Mouse (Mus musculus) forebrain, embryonic 14.5 days (tissue): Measurements from ENCODE around the gene Olfr1428. TPM values are rescaled to one million over a fixed set of nuclear protein-coding genes. Genes with fewer than 3 reads are reported as not detected.
"Not testable (repeated sequence)": the region's sequence is repeated elsewhere in the genome, so short reads cannot be mapped to it uniquely, and the experiment has no call there.

Source experiments
- ATAC-seq: fragments of 200-750 bp; cut with Nextera tagmentation; 2 replicates; pipeline ENCODE4 v1.8.0; 2017; ENCODE audit warnings: mild to moderate bottlenecking, moderate library complexity
- DNase-seq: peaks from one replicate; pipeline ENCODE4 v3.0.0-alpha.2; 2015; ENCODE audit warnings: low spot score
- H3K27ac ChIP-seq: fragments of 300-500 bp; sonication (generic); 2 replicates; pipeline ENCODE4 v1.5.1; 2014; ENCODE audit warnings: low read depth, mild to moderate bottlenecking, control low read depth, low read length, moderate library complexity
- H3K27me3 ChIP-seq: fragments of 300-500 bp; sonication (generic); replicated peaks from 2 replicates; pipeline ENCODE4 v1.6.1; 2014; ENCODE audit warnings: low read length, control low read depth, mixed read lengths; ENCODE audit not compliant: control insufficient read depth, insufficient read depth
- H3K36me3 ChIP-seq: fragments of 300-500 bp; sonication (generic); 2 replicates; pipeline ENCODE4 v1.6.1; 2014; ENCODE audit warnings: low read length, control low read depth; ENCODE audit not compliant: control insufficient read depth, insufficient read depth
- H3K4me1 ChIP-seq: fragments of 300-500 bp; sonication (generic); 2 replicates; pipeline ENCODE4 v1.6.1; 2014; ENCODE audit warnings: antibody characterized with exemption, low read length, control low read depth; ENCODE audit not compliant: control insufficient read depth, insufficient read depth
- H3K4me2 ChIP-seq: fragments of 300-500 bp; sonication (generic); 2 replicates; pipeline ENCODE4 v1.6.1; 2014; ENCODE audit warnings: mild to moderate bottlenecking, control low read depth, low read length
- H3K4me3 ChIP-seq: fragments of 300-500 bp; sonication (generic); 2 replicates; pipeline ENCODE4 v1.5.1; 2014; ENCODE audit warnings: low read depth, low read length, control low read depth
- H3K9ac ChIP-seq: fragments of 300-500 bp; sonication (generic); 2 replicates; pipeline ENCODE4 v1.6.1; 2014; ENCODE audit warnings: mild to moderate bottlenecking, low read length, control low read depth, moderate library complexity
- H3K9me3 ChIP-seq: fragments of 300-500 bp; sonication (generic); replicated peaks from 2 replicates; pipeline ENCODE4 v1.6.1; 2016; ENCODE audit warnings: low read length, control low read depth, mixed read lengths; ENCODE audit not compliant: control insufficient read depth
- WGBS: fragments of 180-500 bp; shearing (Covaris S2); extraction: QIAGEN DNeasy Blood & Tissue Kit; methylation state at CpG from one replicate; pipeline ENCODE4 v1.1.7; 2014; 5-methylcytosine and 5-hydroxymethylcytosine counted together
- polyA plus RNA-seq: library from polyadenylated mRNA; unstranded; fragments of >200 nt; fragmentation: Nextera tagmentation; extraction: Ambion mirVana; gene quantifications from 2 replicates; pipeline ENCODE4 v1.2.1, GENCODE M21; 2014

The Olfr1428 gene
- polyA plus RNA-seq, 1 experiment from 2014 or later, result not detected

DNA sequence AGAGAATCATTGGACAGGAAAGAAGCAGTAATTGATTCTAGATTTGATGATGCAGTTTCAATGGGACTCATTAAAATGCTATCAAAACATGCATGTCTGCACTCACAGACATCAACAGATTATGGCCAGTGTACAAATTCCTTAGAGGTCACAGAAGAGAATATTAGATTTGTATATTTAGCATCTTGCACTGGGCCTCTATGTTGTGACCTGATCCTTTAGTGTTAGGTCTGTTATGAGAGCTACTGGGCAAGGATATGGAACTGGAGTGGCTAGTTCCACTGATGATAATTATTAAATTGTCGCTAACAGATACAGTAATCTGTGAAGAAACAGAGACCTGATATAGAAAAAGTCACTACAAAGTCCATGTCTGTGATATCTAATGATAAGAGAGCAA lies 23.8 kb downstream of the Olfr1428 start, which contains the start of gene Olfr1426:
TSS of gene Olfr1426 (minus strand) at position 101 of the 400 bp plus-strand sequence.
- H3K4me2 ChIP-seq, result no peak within 1 kb of the TSS
- H3K4me1 ChIP-seq, result no peaks in the 10 kb centered on the region
- no peaks in the 10 kb centered on the region for H3K27me3 ChIP-seq
- 80% methylated on average over 1 of the region's 1 CpGs for WGBS
- no peak within 1 kb of the TSS for H3K4me3 ChIP-seq
- ATAC-seq, result no peak
- no peak for DNase-seq
- no peak within 1 kb of the TSS for H3K27ac ChIP-seq
- H3K9ac ChIP-seq, result no peak within 1 kb of the TSS
- no peaks in the 10 kb centered on the region for H3K9me3 ChIP-seq
- no peaks in the 10 kb centered on the region for H3K36me3 ChIP-seq

DNA sequence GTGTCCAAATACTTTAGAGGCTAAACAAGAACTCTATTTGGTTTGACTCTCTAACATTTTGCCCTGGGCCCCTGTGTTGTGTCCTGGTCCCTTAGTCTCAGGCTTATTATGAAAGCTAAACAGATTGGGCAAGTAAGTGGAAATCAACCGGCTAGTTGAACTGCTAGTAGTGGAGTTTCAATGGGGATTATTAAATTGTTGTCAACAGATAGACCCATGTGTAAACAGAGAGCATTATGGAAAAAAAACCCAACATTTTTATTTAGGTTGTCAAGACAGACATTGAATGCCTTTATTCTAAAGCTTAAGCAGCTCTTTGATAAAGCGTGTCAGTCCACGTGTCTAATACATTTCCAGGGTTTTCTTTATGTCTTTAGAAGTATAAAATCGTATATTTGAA lies 38.1 kb downstream of the Olfr1428 start, which contains the start of gene Olfr1425:
TSS of gene Olfr1425 (minus strand) at position 101 of the 400 bp plus-strand sequence.
- not testable (repeated sequence) for H3K27me3 ChIP-seq, H3K36me3 ChIP-seq, ATAC-seq, H3K9me3 ChIP-seq, DNase-seq, H3K9ac ChIP-seq, H3K4me2 ChIP-seq, H3K27ac ChIP-seq, H3K4me1 ChIP-seq, H3K4me3 ChIP-seq
- WGBS, result 78% methylated on average over 4 of the region's 4 CpGs

DNA sequence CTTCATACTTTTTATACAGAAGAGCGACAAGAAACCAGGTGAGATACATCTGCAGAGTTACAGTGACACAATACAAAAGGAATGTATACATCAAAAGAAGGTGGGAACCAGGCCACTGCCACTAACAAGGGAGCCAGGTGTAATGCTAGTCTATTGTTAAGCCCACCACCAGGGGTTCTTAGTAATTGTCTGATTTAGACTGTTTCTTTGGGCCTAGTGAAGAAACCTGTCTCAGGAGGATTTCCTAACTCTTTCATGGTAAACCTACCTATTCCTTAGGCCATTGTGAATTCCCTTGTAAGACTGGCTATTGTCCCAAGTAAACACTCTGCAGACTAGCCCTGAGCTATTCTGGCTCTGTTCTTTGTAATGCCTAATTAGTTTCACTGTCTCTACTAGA lies 46.2 kb downstream of the Olfr1428 start:
- not testable (repeated sequence) for H3K27me3 ChIP-seq, H3K4me3 ChIP-seq, H3K9me3 ChIP-seq, DNase-seq, H3K36me3 ChIP-seq, H3K4me2 ChIP-seq, H3K9ac ChIP-seq, ATAC-seq, H3K27ac ChIP-seq, H3K4me1 ChIP-seq
- WGBS, result 73% methylated on average over 1 of the region's 1 CpGs

DNA sequence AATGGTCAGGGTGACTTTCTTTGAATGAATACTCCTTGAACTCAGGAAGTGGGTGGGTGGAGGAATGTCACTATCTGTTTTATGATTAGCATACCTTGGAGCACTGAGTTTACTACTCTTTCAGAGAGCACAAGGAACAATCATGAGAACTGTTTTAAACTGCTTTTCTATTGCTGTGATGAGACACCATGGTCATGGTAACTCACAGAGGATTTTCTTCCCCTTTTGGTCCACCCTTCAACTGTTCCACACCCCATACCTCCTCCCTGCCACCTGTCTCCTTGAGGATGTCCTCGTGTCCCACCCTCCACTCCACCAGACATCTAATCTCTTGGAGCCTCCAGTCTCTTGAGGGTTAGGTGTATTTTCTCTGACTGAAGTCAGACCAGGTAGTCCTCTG lies 47.9 kb downstream of the Olfr1428 start:
- H3K4me2 ChIP-seq, H3K9me3 ChIP-seq, H3K9ac ChIP-seq, H3K4me3 ChIP-seq, H3K27ac ChIP-seq, ATAC-seq, H3K27me3 ChIP-seq, DNase-seq, H3K4me1 ChIP-seq, H3K36me3 ChIP-seq: not testable (repeated sequence)
- WGBS, result 74% methylated on average over 1 of the region's 1 CpGs

DNA sequence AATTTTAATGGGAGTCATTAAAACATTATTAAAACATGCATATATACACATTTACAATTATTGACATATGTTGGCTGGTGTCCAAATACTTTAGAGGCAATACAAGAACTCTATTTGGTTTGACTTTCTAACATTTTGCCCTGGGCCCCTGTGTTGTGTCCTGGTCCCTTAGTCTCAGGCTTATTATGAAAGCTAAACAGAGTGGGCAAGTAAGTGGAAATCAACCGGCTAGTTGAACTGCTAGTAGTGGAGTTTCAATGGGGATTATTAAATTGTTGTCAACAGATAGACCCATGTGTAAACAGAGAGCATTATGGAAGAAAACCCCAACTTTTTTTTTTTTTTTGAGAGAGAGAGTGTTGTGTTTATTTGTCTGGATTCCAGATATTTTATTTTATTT lies 53.1 kb downstream of the Olfr1428 start, which contains the start of gene Olfr1424:
TSS of gene Olfr1424 (minus strand) at position 101 of the 400 bp plus-strand sequence.
- H3K27me3 ChIP-seq, ATAC-seq, H3K36me3 ChIP-seq, H3K27ac ChIP-seq, H3K4me1 ChIP-seq, DNase-seq, H3K4me2 ChIP-seq, H3K9me3 ChIP-seq, H3K9ac ChIP-seq, H3K4me3 ChIP-seq: not testable (repeated sequence)
- WGBS, result 91% methylated on average over 1 of the region's 1 CpGs

Other genes starting within 250 kb of the Olfr1428 start
- gene Olfr1419, start 240.8 kb downstream of the Olfr1428 start, polyA plus RNA-seq, result not detected in 2 replicates
- gene Olfr1420, start 229.3 kb downstream of the Olfr1428 start, polyA plus RNA-seq, result not detected in 2 replicates
- 16.1 and 21.2 TPM in 2 replicates for gene Patl1, start 203.5 kb downstream of the Olfr1428 start, polyA plus RNA-seq
- 7.2 and 7.4 TPM in 2 replicates for gene Osbp, start 150.0 kb downstream of the Olfr1428 start, polyA plus RNA-seq
- gene Olfr1423, start 74.6 kb downstream of the Olfr1428 start, polyA plus RNA-seq, result not detected in 2 replicates
- gene Olfr1424, start 53.2 kb downstream of the Olfr1428 start, polyA plus RNA-seq, result not detected in 2 replicates
- not detected in 2 replicates for gene Olfr1425, start 38.2 kb downstream of the Olfr1428 start, polyA plus RNA-seq
- not detected in 2 replicates for gene Olfr1426, start 23.9 kb downstream of the Olfr1428 start, polyA plus RNA-seq
- gene Olfr1427, start 12.6 kb downstream of the Olfr1428 start, polyA plus RNA-seq, result not detected in 2 replicates
- not detected in 2 replicates for gene Olfr76, start 7.3 kb upstream of the Olfr1428 start, polyA plus RNA-seq
- not detected in 2 replicates for gene Olfr1555-ps1, start 54.2 kb upstream of the Olfr1428 start, polyA plus RNA-seq
- gene Olfr1431, start 84.7 kb upstream of the Olfr1428 start, polyA plus RNA-seq, result not detected in 2 replicates
- gene Olfr1432, start 116.7 kb upstream of the Olfr1428 start, polyA plus RNA-seq, result not detected in 2 replicates
- not detected in 2 replicates for gene Olfr262, start 125.8 kb upstream of the Olfr1428 start, polyA plus RNA-seq
- gene Olfr235, start 145.1 kb upstream of the Olfr1428 start, polyA plus RNA-seq, result not detected in 2 replicates
- gene Olfr1434, start 164.0 kb upstream of the Olfr1428 start, polyA plus RNA-seq, result not detected in 2 replicates
- not detected in 2 replicates for gene Olfr1436, start 183.2 kb upstream of the Olfr1428 start, polyA plus RNA-seq
- not detected in 2 replicates for gene Olfr1437, start 209.2 kb upstream of the Olfr1428 start, polyA plus RNA-seq
- gene Olfr1438-ps1, start 220.0 kb upstream of the Olfr1428 start, polyA plus RNA-seq, result not detected in 2 replicates